Mouse (Mus musculus) E14TG2a.4 (cell line): ENCODE data around the gene Ckap4.

ENCODE experiments used
- CTCF ChIP-seq: conservative IDR thresholded peaks from 2 replicates; pipeline ENCODE4 v1.5.1; 2014; ENCODE audit warnings: low read length
- POU5F1 ChIP-seq: IDR thresholded peaks from 2 replicates; pipeline ENCODE4 v1.6.1; 2014; ENCODE audit warnings: low read length, borderline replicate concordance

- TF ChIP-seq CTCF (no peak), POU5F1 (no peak)
Measured at GRCm38 (mm10) chr10:84539651-84540050, 5.8 kb upstream of the Ckap4 start.
